Comparison of ENCODE assay signal across 13 mouse cellular contexts in the genomic region with DNA sequence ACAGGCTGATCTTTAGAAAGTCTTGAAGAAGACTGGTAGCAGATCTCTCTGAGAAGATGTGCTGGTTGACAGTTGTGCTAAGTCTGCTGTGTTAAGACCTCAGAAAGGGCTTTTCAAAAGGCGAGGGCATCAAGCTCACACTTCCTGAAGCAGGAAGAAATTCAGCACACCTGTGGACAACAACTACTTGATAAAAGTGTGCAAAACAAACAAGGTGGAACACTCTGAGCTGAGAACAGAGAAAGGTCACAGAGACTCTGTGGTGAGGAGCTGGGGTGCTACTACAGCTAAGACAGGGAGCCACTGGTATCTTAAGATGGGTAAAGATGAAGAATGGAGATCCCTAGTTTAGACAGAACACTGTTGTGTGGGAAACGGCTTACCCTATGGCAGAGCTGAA.
"Had no signal": no experiment of that assay in that cellular context is flagged by ENCODE, and none has a peak within 500 bp of the region (broad histone marks: within the 10 kb centered on the region; RNA-seq: fewer than 3 reads in every experiment).

No protein-coding gene starts in this region.

- H3K4me3 ChIP-seq: intestine, embryonic 15.5 days; kidney, embryonic 15.5 days; liver, embryonic 13.5 days; midbrain, embryonic 12.5 days; midbrain, embryonic 15.5 days; myocyte had no signal

- H3K27me3 ChIP-seq: intestine, embryonic 15.5 days; kidney, embryonic 15.5 days; liver, embryonic 13.5 days; midbrain, embryonic 12.5 days; midbrain, embryonic 15.5 days had no signal

- H3K36me3 ChIP-seq: intestine, embryonic 15.5 days; kidney, embryonic 15.5 days; liver, embryonic 13.5 days; midbrain, embryonic 12.5 days; midbrain, embryonic 15.5 days had no signal

- DNase-seq: kidney, adult 11 months; kidney, adult 8-10 months; kidney, postnatal 10 days; kidney, postnatal 36 days; liver, embryonic 13.5 days; lung, adult 2 months; lung, postnatal 14 days; lung, postnatal 4 days had no signal

- H3K9ac ChIP-seq: intestine, embryonic 15.5 days; kidney, embryonic 15.5 days; liver, embryonic 13.5 days; midbrain, embryonic 12.5 days; midbrain, embryonic 15.5 days had no signal

- H3K4me1 ChIP-seq: intestine, embryonic 15.5 days; kidney, embryonic 15.5 days; liver, embryonic 13.5 days; midbrain, embryonic 12.5 days; midbrain, embryonic 15.5 days had no signal

- H3K27ac ChIP-seq: intestine, embryonic 15.5 days; kidney, embryonic 15.5 days; liver, embryonic 13.5 days; midbrain, embryonic 12.5 days; midbrain, embryonic 15.5 days had no signal

- H3K4me2 ChIP-seq: intestine, embryonic 15.5 days; kidney, embryonic 15.5 days; liver, embryonic 13.5 days; midbrain, embryonic 12.5 days; midbrain, embryonic 15.5 days had no signal

- H3K9me3 ChIP-seq: intestine, embryonic 15.5 days; kidney, embryonic 15.5 days; liver, embryonic 13.5 days; midbrain, embryonic 12.5 days; midbrain, embryonic 15.5 days had no signal

- ATAC-seq: intestine, embryonic 15.5 days; midbrain, embryonic 15.5 days had no signal
